Mouse (Mus musculus): ENCODE measurements around the gene Blvrb. TPM values are rescaled to one million over a fixed set of nuclear protein-coding genes. Genes with fewer than 3 reads are reported as not detected.

The Blvrb gene
- 46.1 and 52.9 TPM in 2 replicates for polyA plus RNA-seq (2015; fragmentation: Nextera tagmentation; extraction: Ambion mirVana)

DNA sequence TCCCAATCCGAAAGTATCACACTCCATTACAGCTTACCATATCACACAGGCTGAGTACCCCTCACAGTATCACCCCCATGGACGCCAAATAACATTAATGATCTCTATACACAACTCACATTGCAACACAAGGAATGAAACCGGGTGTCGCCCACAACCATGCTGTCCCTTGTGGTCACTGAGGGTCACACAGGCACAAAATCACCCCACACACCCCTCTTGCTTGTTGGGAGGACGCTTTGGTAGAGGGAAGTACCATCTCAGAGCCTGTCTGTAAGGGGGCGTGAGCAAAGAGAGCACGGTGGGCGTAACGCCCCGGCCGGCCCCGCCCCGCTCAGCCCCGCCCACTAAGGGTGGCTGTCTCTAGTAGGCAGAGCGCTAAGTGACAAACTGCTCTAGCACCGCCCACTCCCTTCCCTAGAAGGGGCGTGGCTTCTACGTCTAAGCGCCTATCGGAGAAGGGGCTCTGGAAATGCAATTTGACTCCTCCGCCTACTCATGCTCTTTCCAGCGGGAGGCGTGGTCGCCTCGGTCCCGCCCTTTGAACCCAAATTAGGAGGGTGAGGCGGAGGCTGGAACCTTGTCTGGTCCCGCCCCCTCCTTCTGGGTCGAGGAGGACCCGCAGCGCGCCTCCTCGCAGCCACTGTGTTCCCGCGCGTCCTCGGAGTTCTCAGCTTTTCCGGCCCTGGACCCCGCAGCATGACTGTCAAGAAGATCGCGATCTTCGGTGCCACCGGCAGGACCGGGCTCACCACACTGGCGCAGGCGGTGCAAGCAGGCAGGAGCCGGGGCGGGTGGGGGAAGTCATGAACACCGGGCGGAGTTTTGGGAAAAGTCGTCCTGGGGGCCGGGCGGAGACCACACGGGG lies at the start of gene Blvrb, which contains the start of gene Sptbn4:
Gene Blvrb, plus strand, starts transcription at position 560 of the 868 bp plus-strand sequence.
Gene Sptbn4, minus strand, starts transcription at position 268 of the 868 bp plus-strand sequence.
- Histone ChIP-seq H3K4me3 (peak within 1 kb of the TSS; percentile 62), H3K9ac (peak within 1 kb of the TSS; percentile 78), H3K9me3 (no peaks in the 10 kb centered on the region), H3K4me1 (peaks cover 28% of the 10 kb centered on the region), H3K4me2 (peak within 1 kb of the TSS; percentile 98), H3K27ac (peak within 1 kb of the TSS; percentile 55; the same call in 1 of the 2 replicates), H3K27me3 (peaks cover 37% of the 10 kb centered on the region), H3K36me3 (no peaks in the 10 kb centered on the region)
- ATAC-seq (ENCODE audit: insufficient number of reproducible peaks, insufficient read depth, low FRiP score, low TSS enrichment, low read depth) = peak; percentile 93
- WGBS = under 1% methylated on average over 54 of the region's 54 CpGs

DNA sequence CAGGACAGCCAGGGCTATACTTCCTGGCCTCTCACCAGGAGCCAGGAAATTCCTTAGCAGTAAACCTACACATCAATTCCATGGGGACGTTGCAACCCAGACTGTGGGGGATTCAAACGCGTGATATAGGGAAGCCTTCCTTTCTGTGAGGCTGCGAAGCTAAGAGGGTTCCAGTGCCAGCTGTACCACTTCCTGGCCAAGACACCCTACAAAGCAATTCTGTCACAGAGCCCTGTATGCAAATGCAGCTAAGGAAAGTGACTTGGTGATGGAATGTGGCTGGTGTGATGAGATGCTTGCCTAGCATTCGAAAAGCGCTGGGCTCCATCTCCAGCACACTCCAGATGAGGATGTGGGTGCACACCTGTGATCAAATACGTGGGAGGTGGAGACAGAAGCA lies 47.2 kb upstream of the Blvrb start:
- H3K4me3 ChIP-seq = no peak overlapping the region
- 79% methylated on average over 7 of the region's 7 CpGs for WGBS
- no peak for ATAC-seq (ENCODE audit: insufficient number of reproducible peaks, insufficient read depth, low FRiP score, low TSS enrichment, low read depth)
- peaks cover 14% of the 10 kb centered on the region for H3K4me1 ChIP-seq
- peaks cover 7% of the 10 kb centered on the region; the same call in 1 of the 2 replicates for H3K9me3 ChIP-seq
- H3K4me2 ChIP-seq = no peak overlapping the region
- no peaks in the 10 kb centered on the region for H3K36me3 ChIP-seq
- H3K9ac ChIP-seq = no peak overlapping the region
- no peak overlapping the region for H3K27ac ChIP-seq
- peaks cover 93% of the 10 kb centered on the region for H3K27me3 ChIP-seq

- Histone ChIP-seq H3K9ac (no peak overlapping the region), H3K27ac (no peak overlapping the region), H3K4me3 (0 out of 2 replicates have a peak overlapping the region, but pooled peaks have one; percentile 3), H3K27me3 (peaks cover 93% of the 10 kb centered on the region), H3K9me3 (peaks cover 9% of the 10 kb centered on the region; the same call in 1 of the 2 replicates), H3K36me3 (no peaks in the 10 kb centered on the region), H3K4me2 (no peak overlapping the region), H3K4me1 (peaks cover 7% of the 10 kb centered on the region; the same call in 1 of the 2 replicates)
- ATAC-seq (ENCODE audit: insufficient number of reproducible peaks, insufficient read depth, low FRiP score, low TSS enrichment, low read depth) = no peak
- WGBS = 10% methylated on average over 16 of the region's 16 CpGs
These were observed 45.1 kb upstream of the Blvrb start for GRCm38 (mm10) chr7:27402675-27403074.

DNA sequence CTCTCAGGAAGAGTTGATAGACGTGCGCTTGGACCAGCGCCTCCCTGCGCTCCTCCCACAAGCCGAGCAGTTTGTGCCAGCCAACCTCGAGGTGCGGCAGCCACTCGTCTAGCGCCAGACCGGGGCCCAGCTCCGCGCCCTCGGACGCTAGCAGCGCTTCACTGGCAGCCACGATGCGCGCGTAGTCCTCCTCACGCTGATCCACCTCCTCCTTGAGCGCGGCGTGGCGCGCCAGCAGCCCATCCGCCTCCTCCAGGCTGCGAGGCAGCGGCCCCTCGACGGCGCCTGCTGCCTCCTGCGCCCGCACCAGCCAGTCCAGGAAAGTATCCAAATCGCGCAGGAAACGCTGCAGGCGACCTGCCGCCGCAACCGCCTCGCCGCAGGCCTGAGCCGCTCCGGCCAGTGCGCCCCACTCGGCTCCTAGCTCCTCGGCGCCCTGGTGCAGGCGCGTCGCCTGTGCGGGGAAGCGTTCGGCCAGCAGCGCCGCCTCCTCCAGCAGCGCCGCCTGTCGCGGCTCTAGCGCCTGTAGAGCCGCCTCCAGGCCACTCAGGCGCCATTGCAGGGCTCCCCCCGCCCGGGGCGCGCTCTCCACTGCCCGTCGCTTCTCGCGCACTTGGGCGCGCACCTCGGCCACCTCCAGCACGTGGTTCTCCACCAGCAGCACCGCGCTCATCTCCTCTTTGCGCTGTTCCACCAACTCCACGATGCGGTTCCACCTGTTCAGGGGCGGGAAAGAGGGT lies 43.4 kb upstream of the Blvrb start:
- H3K27me3 ChIP-seq = peaks cover 95% of the 10 kb centered on the region
- 7% methylated on average over 75 of the region's 81 CpGs for WGBS
- H3K36me3 ChIP-seq = no peaks in the 10 kb centered on the region
- peak overlapping the region; percentile 43 for H3K4me2 ChIP-seq
- peak overlapping the region; percentile 26 for H3K4me3 ChIP-seq
- no peak overlapping the region for H3K27ac ChIP-seq
- no peak for ATAC-seq (ENCODE audit: insufficient number of reproducible peaks, insufficient read depth, low FRiP score, low TSS enrichment, low read depth)
- H3K9me3 ChIP-seq = peaks cover 9% of the 10 kb centered on the region; the same call in 1 of the 2 replicates
- H3K9ac ChIP-seq = no peak overlapping the region
- peaks cover 24% of the 10 kb centered on the region for H3K4me1 ChIP-seq

DNA sequence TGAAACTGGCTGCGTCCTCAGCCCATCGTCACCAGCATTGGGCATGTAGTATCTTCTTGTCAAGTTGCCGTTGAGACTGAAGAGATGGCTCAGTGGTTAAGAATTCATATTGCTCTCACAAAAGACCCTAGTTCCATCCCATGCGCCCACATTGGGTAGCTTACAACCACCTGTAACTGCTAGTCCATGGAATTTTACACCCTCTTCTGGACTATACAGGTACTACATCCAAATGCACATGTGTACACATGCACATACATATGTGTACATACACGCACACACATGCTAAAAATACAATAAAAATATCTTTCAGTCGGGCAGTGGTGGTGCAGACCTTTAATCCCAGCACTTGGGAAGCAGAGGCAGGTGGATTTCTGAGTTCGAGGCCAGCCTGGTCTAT lies 41.3 kb upstream of the Blvrb start:
- Histone ChIP-seq H3K27me3 (peaks cover 92% of the 10 kb centered on the region), H3K4me1 (peaks cover 24% of the 10 kb centered on the region), H3K9me3 (peaks cover 9% of the 10 kb centered on the region; the same call in 1 of the 2 replicates), H3K27ac (no peak overlapping the region), H3K4me2 (no peak overlapping the region), H3K9ac (no peak overlapping the region), H3K36me3 (no peaks in the 10 kb centered on the region), H3K4me3 (no peak overlapping the region)
- no peak for ATAC-seq (ENCODE audit: insufficient number of reproducible peaks, insufficient read depth, low FRiP score, low TSS enrichment, low read depth)
- WGBS = 83% methylated on average over 7 of the region's 7 CpGs

DNA sequence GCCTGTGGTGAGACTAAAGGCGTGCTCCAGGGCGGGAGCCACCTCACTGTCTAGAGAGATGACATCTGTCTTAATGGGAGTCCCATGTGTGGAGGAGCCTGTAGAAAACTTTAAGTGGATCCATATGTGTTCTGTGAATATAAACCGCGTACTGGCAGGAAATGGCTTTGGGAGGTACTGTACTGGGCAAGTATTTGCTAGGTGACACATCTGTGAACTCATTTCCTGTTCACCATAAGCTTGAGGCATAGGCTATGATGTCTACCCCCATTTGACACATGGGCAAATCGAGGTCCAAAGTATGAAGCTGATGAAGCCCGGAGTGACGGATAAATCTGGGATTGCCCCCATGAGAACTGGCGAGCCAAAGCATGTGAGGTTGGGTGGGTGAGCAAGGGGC lies 40.0 kb upstream of the Blvrb start:
- H3K9me3 ChIP-seq = peaks cover 9% of the 10 kb centered on the region; the same call in 1 of the 2 replicates
- H3K4me1 ChIP-seq = peaks cover 24% of the 10 kb centered on the region
- whole genome bisulfite sequencing = 33% methylated on average over 8 of the region's 8 CpGs
- peak overlapping the region; percentile 88 for H3K4me2 ChIP-seq
- H3K27ac ChIP-seq = no peak overlapping the region
- peak overlapping the region; percentile 54 for H3K4me3 ChIP-seq
- H3K9ac ChIP-seq = no peak overlapping the region
- H3K36me3 ChIP-seq = no peaks in the 10 kb centered on the region
- peaks cover 80% of the 10 kb centered on the region for H3K27me3 ChIP-seq
- no peak for ATAC-seq (ENCODE audit: insufficient number of reproducible peaks, insufficient read depth, low FRiP score, low TSS enrichment, low read depth)

- Histone ChIP-seq H3K4me2 (peak overlapping the region; percentile 88), H3K9me3 (peaks cover 4% of the 10 kb centered on the region; the same call in 1 of the 2 replicates), H3K27ac (no peak overlapping the region), H3K4me1 (peaks cover 24% of the 10 kb centered on the region), H3K36me3 (no peaks in the 10 kb centered on the region), H3K4me3 (peak overlapping the region; percentile 54), H3K27me3 (peaks cover 72% of the 10 kb centered on the region), H3K9ac (peak overlapping the region; percentile 65)
- peak; percentile 66; the same call in 1 of the 2 replicates for ATAC-seq (ENCODE audit: insufficient number of reproducible peaks, insufficient read depth, low FRiP score, low TSS enrichment, low read depth)
- under 1% methylated on average over 96 of the region's 96 CpGs for WGBS
These were observed 39.2 kb upstream of the Blvrb start for GRCm38 (mm10) chr7:27408379-27409176.

- H3K9me3 ChIP-seq = peaks cover 4% of the 10 kb centered on the region; the same call in 1 of the 2 replicates
- no peaks in the 10 kb centered on the region for H3K4me1 ChIP-seq
- 72% methylated on average over 2 of the region's 2 CpGs for WGBS
- H3K9ac ChIP-seq = no peak overlapping the region
- no peak for ATAC-seq (ENCODE audit: insufficient number of reproducible peaks, insufficient read depth, low FRiP score, low TSS enrichment, low read depth)
- H3K4me3 ChIP-seq = no peak overlapping the region
- no peak overlapping the region for H3K27ac ChIP-seq
- no peaks in the 10 kb centered on the region for H3K36me3 ChIP-seq
- no peaks in the 10 kb centered on the region for H3K27me3 ChIP-seq
- no peak overlapping the region for H3K4me2 ChIP-seq
These were observed 30.6 kb upstream of the Blvrb start for GRCm38 (mm10) chr7:27417151-27417550.

- no peak overlapping the region for H3K27ac ChIP-seq
- no peaks in the 10 kb centered on the region for H3K27me3 ChIP-seq
- no peak overlapping the region for H3K9ac ChIP-seq
- no peak overlapping the region for H3K4me2 ChIP-seq
- peaks cover 4% of the 10 kb centered on the region; the same call in 1 of the 2 replicates for H3K9me3 ChIP-seq
- no peaks in the 10 kb centered on the region for H3K4me1 ChIP-seq
- H3K36me3 ChIP-seq = no peaks in the 10 kb centered on the region
- WGBS = 66% methylated on average over 3 of the region's 3 CpGs
- ATAC-seq (ENCODE audit: insufficient number of reproducible peaks, insufficient read depth, low FRiP score, low TSS enrichment, low read depth) = no peak
- no peak overlapping the region for H3K4me3 ChIP-seq
These were observed 28.7 kb upstream of the Blvrb start for GRCm38 (mm10) chr7:27419101-27419500.

DNA sequence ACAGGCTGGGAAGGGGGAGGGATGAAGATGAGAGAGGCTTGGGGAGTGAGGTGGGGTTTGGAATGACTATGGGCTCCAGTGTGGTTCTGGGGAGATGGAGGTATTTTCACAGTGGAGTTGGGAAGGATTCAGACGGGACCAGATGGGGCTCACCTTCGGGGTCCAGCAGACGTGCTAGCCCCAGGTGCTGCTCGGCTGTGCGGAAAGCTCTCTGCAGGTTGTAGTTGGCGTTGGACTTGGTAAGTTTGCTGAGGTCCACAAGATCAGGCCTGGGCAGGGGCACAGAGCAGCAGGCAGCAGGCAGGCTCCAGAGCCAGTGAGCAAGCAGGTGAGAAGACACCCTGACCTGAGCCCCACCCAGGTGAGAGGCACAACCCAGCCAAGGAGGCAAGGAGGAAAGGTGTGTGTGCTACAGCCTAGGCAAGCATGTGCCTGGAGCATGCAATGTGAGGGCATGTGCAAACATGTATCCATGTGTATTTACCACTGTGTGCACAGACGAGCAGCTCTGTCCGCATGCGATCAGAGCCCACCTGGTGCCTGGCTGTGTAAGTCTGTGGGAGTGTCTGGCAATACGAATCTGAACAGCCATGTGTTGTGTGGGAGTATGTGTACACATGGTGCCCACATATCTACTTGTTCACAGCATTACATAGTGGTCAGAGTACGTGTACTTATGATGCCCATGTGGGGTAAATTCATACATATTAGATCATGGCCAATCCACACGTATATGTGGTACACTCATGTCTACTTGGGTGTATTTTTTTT lies 24.0 kb upstream of the Blvrb start:
- no peaks in the 10 kb centered on the region for H3K36me3 ChIP-seq
- H3K4me3 ChIP-seq = no peak overlapping the region
- no peak for ATAC-seq (ENCODE audit: insufficient number of reproducible peaks, insufficient read depth, low FRiP score, low TSS enrichment, low read depth)
- no peak overlapping the region for H3K27ac ChIP-seq
- H3K9me3 ChIP-seq = peaks cover 5% of the 10 kb centered on the region; the same call in 1 of the 2 replicates
- H3K9ac ChIP-seq = no peak overlapping the region
- no peak overlapping the region for H3K4me2 ChIP-seq
- H3K4me1 ChIP-seq = no peaks in the 10 kb centered on the region
- no peaks in the 10 kb centered on the region for H3K27me3 ChIP-seq
- WGBS = 83% methylated on average over 12 of the region's 12 CpGs
